Mouse (Mus musculus) adrenal gland, postnatal 36 days (tissue): Measurements from ENCODE around the gene Nob1. TPM values are rescaled to one million over a fixed set of nuclear protein-coding genes. Genes with fewer than 3 reads are reported as not detected.
A peak's percentile ranks its signal among the peaks of the same experiment; 100 is the strongest.

ENCODE experiments used
- DNase-seq, 2 experiments: peaks; one replicate each; pipeline ENCODE4 v3.0.0; 2021; ENCODE audit warnings: mixed read lengths in 1 of 2
- long read RNA-seq, 2 experiments: library from polyadenylated mRNA; stranded (forward); transcript quantifications; one replicate each; pipeline ENCODE4 v2.0.0; 2021; ENCODE audit warnings: borderline sequencing depth in 2 of 2
- total RNA-seq, 2 experiments: library from RNA; stranded (reverse); gene quantifications; 2 replicates each; pipeline ENCODE4 v1.2.3; 2021

Nob1 gene
- 10 to 100 TPM; 28.5 to 35.5 TPM for total RNA-seq
- long read RNA-seq, experiment 1, transcript Nob1-201 (9 exons, 1,658 nt) = major isoform, 25 of 39 reads
- long read RNA-seq, experiment 1, partial matches to known transcripts = 7 of 39 reads
- long read RNA-seq, experiment 1, other reads (novel, unspliced or antisense) = 7 of 39 reads
- long read RNA-seq, experiment 2, transcript Nob1-201 (9 exons, 1,658 nt) = major isoform, 9 of 12 reads
- long read RNA-seq, experiment 2, partial matches to known transcripts = 2 of 12 reads
- long read RNA-seq, experiment 2, other reads (novel, unspliced or antisense) = 1 of 12 reads

- DNase-seq = peak; percentile 98 to 99
These were observed at the start of gene Nob1 for GRCm38 (mm10) chr8:107424597-107425229. Gene Nob1, minus strand, starts transcription at chr8:107425051.

DNA sequence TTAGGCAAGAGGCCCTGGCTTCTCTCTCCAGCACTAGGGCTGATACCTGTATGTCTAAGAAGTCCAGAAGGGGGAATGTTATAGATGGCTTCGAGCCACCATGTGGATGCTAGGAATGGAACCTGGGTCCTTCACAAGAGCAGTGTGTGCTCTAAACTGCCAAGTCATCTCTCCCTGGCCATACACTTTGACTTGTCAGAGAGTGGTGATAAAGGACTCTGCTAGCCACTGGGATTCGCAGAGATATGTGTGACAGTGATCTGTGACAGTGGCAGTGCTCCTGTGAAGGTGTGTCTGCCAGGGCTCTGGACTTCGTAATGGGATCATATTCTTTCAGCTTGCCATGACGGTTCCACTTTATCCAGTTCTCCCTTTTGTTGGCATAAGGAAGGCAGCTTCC is 48.5 kb upstream of the Nob1 start:
- no peak for DNase-seq

DNA sequence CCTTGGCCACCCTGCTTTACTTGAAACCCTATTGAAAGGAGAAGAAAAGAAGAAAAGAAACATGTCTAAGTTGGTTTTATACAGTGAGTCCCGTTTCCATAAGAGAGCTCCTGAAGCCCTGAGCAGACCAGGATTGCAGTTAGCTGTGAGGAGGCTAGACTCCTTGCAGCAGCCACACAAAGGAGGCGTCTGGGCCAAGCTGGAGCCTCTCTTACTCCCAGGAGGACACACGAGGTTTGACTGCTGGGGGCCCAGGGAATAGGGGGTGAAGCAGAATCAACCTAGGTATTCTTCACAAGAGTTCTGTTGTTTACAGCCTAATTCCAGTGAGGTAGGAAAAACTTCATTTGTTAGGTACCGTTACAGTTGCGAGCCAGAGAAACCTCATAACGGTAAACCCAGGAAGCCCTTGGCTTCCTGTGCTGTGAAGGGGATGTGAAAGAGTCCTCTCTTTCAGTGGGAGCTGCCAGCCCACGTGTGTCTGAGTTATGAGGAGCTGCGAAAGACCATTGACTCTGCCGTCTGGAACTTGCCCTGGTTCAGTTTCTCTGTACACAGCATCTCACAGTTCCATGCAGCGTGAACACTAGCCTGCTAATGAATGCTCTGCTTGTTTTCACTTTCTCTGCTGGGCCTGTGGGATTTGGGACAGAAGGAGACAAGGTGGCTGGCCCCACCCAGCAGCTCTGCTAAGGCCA is 47.7 kb upstream of the Nob1 start:
- no peak for DNase-seq

DNA sequence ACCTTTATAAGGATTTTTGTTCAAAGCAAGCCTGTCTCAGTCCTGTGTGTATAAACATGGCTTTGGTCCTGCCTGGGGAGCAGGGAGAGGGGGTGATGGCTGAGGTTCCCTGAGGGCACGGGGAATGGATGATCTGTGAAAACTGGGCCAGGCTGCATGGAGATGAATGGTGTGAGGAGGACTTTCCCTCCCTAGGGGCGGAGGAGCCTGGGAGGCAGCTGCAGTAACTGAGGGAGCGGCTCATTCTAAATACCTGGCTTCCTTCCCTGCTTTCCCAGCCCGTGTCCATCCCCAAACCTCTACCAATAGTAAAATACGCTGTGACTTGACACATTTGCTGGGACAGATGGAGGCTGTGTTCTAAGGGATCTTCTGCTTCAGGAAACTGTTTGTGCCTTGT is 45.5 kb upstream of the Nob1 start:
- no peak for DNase-seq

DNA sequence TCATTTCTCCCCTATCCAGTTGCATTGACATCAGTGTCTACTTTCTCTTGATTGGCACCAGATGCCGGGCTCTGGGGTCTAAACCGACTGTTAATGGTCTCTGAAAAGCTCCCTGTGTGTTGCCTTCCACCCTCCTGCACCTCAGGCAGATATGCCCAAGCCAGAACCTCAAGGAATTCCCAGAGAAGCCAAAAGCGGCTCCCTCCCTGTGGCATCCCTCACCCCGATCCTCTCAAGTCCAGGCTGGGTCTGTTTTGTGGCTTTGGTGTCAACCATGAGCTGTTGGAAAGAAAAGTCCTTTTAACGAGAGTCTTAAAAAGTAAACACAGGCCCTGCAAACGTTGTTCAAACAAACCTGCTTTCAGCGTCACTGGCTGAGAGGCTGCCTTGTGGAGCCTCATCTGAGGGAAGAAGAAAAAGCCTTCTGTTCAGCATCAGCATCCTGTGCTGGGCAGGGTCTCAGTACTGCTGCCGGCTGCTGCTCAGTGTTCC is 44.0 kb upstream of the Nob1 start:
- no peak for DNase-seq

GRCm38 (mm10) chr8:107466642-107467041 is 41.8 kb upstream of the Nob1 start:
- DNase-seq = no peak

DNA sequence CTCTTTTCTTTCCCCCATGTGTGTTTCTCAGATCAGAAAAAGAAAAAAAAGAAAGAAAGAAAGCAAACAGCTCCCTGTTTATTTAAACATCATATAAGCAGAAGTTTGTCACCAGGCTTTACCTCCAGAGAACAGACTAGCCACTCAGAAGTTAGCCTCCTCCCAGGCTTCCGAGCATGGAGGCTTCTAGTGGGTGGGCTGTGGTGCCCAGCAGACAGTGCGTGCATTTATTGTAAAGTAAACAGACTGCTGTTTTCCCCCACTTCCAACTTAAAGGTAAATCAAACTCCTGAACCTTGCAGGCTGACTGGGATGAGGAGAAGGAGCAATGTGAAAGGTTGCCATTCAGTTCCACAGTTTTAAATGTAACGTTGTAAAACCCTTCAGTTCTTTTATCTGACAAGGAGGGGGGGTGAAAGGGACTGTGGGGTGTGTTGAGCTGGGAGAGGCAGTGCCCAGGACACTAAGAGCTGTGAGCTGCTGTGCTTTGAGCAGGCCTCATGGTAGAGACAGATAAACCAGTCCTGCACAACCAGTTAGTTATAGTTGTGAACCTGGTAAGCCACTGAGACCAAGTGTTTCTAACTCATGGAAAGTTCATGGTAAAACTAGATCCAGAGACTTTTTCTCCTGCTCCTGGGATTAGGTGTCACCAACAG is 40.6 kb upstream of the Nob1 start:
- no peak for DNase-seq

- no peak for DNase-seq
These were observed 37.6 kb upstream of the Nob1 start for GRCm38 (mm10) chr8:107462423-107462822.

DNA sequence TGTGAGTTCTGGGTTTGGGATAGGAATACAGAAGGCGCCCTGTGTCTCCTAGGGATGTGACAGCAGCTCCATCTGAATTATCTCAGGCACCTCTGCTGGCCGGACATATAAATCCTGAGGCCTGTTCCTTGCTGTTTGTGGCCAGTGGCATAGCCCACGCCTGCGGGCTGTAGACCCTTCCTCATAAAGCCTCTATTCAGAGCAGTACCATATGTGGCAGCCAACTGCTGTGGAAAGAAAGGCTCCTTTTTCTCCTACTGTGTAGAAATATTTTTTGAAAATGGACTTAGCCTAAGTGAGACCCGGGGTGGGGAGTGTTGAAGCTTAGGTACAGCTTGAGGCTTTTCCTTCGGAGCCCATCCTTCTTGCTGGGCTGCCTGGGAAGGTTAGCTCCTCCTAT is 33.4 kb upstream of the Nob1 start:
- no peak for DNase-seq

GRCm38 (mm10) chr8:107457725-107458124 is 32.9 kb upstream of the Nob1 start:
- peak; percentile 34 to 39 for DNase-seq

DNA sequence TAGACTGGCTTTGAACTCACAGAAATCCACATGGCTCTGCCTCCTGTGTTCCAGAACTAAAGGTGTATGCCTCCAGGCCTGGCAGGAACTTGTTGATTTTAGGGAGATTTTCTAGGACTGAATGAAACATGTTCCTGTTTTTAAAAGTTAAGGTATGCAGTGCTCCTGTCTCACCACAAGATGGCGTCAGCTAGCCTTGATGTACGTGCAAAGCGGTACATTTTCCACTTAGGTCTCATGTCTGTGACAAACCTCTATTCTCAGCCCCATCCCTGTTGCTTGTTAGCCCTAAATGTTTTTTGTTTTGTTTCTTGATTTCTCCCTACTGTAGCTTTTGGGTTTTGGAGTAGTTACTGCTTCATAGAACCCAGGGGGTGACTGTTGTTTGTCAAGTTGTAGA is 30.4 kb upstream of the Nob1 start:
- DNase-seq = peak; percentile 25 to 51

DNA sequence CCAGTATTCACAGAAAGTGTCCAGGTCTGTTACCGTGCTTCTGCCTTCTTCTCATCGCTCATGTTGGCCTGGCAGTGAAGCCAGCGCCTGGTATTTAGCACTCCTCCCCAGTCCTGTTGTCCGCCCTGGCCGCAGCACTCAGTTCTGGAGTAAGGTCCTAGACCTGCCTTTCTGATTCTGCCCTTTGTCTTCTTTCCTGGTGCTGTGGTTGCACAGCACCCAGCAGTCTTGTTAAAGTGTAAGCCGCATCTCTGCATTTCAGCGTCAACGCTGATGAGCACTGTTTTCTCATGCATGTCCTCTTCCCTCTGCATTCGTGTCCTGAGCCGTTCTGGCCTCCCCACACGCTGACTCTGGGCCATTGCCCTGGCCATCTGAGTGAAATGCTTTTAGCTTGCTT is 28.5 kb upstream of the Nob1 start:
- no peak for DNase-seq

DNA sequence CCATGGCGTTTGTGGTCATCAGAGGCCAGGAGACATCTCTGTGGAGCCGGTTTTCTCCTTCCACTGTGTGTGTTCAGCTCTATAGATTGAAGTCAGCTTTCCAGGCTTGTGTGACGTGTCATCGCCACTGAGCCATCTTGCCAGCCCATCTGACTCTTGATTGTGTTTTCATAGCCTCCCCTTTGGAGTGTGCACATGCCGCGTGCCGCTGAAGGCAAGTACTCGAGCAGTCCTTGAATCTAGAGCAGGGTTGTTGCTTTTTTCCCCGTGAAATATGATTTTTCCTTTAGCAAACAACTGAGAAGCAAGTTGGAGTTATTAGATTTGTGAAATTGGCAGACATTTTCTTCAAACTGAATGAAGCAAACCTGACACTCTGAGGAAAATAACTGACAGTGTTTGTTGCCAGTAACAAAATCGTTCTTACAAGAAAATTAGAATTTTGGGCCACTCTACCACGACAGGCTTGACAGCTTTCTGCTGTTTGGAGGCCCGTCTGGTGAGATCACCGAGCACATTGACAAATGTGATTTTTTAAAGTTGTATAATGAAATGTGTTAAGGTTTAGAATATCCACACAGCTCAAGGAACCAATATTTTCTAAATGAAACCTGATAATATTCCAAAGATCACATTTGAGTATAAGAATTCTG is 26.7 kb upstream of the Nob1 start:
- no peak for DNase-seq

GRCm38 (mm10) chr8:107449655-107450054 is 24.8 kb upstream of the Nob1 start:
- DNase-seq = no peak

DNA sequence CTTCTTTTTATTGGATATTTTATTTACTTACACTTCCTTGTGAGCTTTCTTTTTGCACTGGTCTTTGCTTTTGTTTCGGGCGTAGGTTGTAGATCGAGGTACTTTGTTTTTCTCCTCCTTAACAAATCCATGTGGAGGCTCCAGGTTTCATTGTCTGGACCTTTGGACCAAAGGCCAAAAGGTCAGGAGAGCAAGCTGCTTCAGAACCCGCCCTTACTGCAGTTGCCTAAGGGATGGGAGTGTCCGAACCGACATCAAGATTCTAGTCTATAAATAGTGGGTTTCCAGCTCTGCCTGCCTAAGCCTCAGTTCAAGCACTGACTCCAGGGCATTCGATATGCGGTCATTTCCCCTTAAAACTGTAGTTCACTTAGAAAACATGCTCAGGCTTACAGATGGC is 24.3 kb upstream of the Nob1 start:
- no peak for DNase-seq

DNA sequence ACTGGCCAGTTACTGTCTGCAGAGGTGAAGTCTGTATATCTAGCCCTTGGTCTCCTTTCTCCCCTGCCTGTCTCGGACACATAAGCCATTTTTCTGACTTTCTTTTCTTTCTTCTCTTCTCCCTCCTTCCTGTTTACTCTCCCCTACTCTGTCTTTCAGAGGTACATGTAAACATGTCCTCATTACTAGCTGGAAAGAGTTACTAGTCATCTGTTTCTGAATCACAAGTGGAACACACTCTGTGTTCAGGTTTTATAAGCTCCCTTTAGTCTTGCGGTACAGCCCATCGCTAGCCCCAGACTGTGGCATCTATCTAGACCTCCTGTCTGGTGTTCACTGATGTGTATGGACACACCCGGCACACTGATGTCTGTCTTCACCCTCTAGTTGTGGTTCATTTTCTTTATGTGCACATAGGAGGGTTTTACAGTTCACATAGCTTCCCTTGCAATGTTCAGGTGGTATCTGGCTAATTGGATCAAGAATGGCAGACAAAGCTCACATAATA is 23.6 kb upstream of the Nob1 start:
- DNase-seq = no peak

DNA sequence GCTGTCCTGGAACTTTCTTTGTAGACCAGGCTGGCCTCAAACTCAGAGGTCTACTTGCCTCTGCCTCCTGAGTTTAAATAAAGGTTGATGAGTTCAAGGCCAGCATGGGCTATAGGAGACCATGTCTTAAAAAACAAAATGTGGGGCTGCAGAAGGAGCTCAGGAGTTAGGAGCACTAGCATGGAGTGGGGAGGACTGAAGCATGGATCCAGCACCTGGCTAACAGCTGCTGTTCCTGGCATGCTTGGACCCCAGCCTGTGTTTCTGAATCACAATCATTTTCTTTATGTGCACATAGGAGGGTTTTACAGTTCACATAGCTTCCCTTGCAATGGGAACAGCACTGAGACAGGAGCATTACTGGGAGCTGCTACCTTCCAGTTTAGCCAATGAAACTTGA is 22.9 kb upstream of the Nob1 start:
- no peak for DNase-seq

DNA sequence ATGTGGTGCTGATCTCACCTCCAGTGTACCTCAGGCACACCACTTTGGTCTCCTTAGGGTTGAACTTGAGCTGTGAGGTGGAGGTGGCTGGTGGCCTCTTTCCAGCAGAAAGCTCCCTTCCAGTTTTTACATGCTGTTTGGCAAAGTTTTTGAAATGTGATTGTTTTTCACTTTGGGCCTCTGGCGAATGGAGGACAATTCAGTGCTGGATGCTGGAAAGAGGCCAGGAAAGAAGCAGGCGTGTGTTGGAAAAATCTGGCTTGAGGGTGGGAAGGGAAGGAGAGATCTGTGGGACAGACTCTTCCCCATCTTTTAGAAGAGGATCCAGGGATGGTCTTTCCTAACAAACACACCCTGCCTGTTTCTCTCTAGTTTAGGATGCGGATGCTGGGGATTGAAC is 19.8 kb upstream of the Nob1 start:
- DNase-seq = no peak

DNA sequence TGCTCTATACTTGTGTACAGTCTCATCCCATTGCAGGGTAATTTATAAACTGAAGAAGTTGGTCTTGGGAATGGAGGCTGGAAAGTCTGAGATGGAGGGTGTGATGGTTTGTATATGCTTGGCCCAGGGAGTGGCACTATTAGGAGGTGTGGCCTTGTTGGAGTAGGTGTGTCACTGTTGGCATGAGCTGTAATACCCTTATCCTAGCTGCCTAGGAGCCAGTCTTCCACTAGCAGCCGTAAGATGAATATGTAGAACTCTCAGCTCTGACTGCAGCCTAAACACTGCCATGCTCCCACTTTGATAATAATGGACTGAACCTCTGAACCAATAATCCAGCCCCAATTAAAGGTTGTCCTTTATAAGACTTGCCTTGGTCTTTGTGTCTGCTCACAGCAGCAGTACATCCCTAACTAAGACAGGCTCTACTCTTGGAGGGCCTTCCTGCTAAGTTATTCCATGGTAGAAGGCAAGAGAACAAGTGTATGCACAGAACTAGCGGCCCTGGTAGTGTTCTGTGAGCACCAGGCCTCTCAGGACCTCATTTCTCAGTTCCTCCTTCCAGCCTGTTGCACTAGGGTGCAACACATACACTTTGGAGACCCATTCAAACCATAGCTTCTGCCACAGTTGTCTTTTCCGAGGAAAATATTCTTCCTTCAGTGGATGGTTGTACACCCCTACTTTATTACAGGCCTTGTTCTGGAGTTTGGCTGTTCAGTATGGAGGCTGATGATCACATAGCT is 15.2 kb upstream of the Nob1 start:
- no peak for DNase-seq

DNA sequence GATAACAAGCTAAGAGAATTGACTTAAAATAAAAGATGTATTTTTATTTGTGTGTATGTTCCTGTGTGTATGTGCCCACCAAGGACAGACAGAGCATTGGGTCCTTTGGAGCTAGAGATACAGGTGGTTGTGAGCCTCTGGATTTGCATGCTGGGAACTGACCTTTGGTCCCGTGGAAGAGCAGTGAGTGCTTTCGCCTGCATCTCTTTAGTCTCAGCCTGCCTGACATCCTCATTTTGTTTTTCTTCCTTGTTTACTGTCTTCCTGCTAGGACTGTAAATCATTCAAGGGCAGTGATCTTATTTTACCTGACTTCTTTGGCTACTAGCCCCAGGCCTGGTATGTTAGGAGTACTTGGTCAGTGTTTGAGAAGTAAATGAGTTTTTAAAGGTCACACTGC is 12.9 kb upstream of the Nob1 start:
- DNase-seq = no peak

DNA sequence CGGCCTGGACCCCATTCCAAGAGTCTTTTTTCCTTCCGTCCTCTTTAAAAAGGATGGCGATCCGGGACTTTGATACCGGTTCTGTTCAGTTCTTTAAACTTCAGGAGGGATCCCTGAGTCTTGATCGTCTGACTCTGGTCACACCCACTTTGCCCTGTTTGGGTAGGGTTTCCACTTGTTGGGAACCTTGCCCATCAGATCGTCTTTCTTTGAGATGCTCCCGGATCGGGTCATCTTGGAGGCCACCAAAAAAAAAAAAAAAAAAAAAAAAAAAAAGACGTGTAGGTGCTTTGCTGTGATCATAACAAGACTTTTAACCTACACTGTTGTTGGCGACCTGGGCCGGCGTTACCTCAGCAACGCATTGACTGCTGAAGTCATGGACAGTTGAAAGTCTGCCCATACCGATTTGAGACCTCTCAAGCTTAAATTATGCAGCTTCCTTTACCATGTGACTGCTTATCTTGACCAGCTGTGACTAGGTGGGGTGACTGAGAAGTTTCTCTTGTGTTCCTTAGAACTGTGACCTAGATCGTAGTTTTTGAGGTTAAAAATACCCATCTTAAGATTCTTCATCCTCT is 12.1 kb upstream of the Nob1 start:
- peak; percentile 24 to 33 for DNase-seq
